Mouse (Mus musculus) activated CD4-positive, CD25-positive, alpha-beta regulatory T cell, adult 4 months (primary cell): ENCODE data around the gene Pcx. TPM values are rescaled to one million over a fixed set of nuclear protein-coding genes. Genes with fewer than 3 reads are reported as not detected.

Source experiments
- ATAC-seq: one replicate; pipeline ENCODE4 v1.8.0; 2017
- polyA plus RNA-seq, 2 experiments: library from polyadenylated mRNA; unstranded; fragments of 100-300 nt; shearing (Covaris generic); gene quantifications; one replicate each; pipeline ENCODE4 v1.2.1; 2017

Pcx gene
- polyA plus RNA-seq, 2 experiments from 2014 or later: 1.0 to 1.5 TPM

GRCm38 (mm10) chr19:4496535-4497262 lies 13.6 kb upstream of the Pcx start:
- no peak for ATAC-seq

DNA sequence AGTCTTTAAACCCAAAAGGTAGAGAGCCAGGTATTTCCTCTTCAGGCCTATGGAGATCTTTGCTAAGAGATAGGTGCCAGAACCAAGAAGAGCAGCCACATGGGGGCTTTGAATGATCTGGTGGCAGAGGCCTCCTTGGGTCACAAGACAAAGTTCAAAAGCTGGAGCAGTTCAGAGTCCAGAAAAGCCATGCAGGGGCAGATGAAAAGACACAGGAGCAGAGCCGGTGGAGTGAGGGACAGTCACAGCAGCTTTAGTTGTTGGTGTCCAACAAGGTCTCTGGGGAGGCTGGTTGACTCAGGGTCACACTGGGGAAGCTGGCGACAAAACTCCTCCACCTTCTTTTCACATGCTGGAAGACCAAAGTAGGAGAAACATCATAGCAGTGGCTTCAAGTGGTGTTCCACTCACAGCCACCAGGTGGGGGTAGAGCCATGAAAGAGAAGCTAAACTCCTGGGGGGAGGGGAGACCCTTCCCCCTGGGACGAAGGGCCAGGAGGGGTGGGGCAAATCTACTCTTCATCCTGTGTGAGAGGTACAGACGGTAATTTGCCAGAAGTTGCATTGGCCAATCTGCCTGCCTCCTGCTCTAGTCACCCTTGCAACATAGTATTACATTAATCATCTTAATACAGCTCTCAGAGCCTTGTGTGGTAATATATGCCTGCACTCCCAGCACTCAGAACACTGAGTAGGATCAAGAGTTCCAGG lies 12.9 kb upstream of the Pcx start:
- ATAC-seq: no peak

DNA sequence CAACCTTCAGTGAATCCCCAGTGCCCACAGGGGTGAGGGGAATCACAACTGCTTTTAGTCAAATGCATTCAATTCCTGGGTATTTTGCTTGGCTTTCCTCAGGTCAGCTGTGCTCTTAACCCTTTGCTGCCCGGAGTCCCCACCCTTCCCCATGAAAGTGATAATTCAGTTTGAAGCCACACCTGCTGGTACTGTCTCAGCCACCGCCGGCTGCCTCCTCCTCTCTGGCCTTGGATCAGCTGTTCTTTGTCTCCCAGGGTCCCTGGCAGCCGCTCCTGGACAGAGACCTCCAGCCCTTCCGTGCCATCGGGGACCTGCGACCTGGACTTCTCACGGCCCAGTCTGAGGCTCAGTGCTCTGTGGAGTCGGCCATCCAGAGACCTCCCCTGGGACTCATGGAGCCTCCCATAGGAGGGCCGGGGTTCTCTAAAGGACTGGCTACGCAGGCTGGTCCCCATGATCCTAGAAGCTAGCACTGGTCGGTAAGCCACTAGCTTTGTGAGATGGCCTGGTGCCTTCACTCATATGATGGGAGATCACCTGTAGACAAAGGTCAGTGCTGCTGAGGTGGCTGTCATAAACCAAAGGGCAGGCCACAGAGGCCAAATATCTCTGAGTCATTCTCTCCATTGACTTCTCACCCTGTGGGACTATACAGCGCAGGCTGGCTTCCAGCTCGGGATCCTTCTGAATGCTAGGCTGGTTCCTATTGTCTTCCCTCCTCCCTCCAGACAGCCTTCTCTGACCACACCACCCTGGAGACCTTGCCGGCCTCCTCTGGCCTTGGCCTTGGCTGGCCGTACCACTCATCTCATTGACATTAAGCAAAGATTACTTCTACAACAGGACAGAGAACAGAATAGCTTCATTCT lies 12.0 kb upstream of the Pcx start, which contains the start of gene 2010003K11Rik:
2010003K11Rik (minus strand) TSS at position 522 of the 872 bp plus-strand sequence.
- no peak for ATAC-seq

DNA sequence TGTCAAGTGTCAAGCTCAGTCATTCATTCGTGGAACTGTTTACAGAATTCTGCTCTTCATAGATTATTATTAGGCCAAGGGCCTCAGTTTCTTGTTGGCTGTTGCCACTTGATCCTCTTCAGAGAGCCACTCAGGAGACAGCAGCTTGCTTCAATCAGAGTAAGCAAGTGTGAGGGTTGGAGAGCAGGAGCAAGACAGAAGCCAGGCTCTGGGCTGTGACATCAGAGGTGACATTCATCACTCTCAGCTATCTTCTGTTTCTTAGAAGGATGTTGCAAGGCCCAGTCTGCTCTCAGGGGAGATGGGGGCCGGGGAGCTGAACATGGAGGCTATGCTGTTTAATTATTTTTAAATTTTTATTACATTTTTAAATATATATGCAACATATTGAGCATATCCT lies 7.6 kb upstream of the Pcx start:
- ATAC-seq: no peak

DNA sequence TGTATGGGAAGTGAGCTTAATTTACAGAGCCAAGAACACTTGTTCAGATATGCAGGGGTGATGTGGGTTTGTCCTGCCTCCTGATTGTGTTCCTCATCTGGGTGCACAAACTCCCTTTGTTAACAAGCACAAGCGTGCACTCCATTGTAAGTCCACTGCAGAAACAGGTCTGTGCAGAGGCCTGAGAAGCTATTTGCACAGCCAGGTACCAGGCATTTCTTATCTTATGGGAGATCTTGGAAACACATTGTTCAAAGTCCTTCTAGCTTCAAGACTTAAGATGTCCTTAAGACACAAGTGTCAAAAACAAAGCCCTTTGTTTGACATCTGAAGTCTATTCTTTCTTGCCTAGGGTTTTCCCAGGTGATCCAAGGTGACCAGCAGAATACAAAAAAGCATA lies 5.4 kb upstream of the Pcx start:
- no peak for ATAC-seq

DNA sequence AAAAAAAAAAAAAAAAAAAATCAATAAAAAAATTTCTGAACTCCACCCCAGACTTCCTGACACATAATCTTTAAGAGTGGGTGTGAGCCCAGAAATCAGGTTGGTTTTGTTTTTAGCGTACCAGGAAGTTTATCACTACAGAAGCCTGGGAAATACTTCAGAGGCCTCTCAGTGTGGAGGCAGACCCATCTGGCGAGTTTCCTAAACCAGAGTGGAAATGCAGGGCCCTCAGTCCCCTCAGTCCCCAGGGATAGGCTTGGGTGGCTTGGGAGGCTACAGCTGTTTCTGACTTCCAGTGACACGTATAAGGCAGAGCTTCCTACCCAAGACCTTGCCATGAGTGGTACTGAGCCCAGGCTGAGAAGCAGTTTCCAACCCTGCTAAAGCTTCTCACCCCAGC lies 2.5 kb upstream of the Pcx start:
- ATAC-seq: no peak

DNA sequence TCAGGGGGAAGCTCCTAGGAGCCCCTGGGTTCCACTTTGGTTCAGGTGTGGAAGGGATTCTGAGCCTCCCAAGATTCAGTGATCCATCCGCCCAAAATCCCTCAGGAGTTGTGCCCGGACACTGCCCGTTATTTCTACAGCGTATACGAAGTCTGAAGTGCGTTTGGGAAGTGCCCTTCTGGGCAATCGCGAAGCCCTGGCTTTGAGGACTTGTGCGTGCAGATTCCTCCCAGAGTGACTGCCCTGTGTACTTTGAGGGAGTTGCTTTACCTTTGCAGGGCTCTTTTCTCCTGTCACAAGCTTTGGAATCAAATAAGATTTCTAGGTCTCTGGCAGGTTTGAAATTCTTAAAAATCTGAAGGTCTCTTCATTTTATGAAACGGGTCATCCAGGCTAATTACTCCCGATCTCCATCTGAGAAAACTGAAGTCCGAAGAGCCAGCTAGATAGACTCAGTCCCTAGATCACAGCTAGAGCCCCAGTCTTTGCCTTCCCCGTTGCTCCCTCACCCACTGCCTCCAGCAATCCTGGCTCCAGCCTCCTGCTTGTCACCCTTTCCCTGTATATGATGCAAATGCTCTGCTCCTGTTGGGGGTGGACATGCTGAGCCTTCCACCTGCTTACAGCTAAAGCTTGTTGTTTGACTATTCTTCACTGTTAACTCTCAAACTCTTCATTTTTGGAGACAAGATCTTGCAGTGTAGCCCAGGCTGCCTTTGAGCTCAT lies 1.0 kb downstream of the Pcx start:
- ATAC-seq: no peak

DNA sequence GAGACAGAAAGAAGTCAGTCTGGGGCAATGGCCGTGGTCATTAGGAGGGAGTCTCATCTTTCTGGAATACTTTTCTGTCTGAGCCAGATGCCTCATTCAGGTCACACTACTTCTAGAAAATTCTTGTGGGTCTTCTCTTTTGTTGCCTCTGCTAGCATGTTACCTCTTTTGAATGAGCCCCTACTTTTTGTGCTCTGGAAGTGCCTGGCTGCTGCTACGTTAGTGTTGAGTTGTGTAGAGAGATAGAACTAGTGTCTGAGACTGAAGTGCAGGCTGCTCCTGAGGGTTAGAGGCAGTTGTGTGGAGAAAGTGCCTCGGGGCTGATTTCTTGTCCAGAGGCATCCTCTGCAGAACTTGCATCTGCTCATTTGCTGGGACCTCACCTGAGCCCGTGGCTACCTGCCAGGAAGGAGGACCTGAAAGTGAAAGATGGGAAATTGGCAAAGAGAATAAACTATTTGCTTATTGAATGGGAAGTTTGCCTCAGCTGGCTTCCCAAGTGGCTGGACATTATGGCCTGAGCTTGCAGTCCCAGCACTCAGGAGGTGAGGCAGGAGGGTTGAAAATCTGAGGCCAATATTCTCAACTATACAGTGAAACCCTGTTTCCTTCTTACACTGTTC lies 3.1 kb downstream of the Pcx start:
- ATAC-seq: no peak

DNA sequence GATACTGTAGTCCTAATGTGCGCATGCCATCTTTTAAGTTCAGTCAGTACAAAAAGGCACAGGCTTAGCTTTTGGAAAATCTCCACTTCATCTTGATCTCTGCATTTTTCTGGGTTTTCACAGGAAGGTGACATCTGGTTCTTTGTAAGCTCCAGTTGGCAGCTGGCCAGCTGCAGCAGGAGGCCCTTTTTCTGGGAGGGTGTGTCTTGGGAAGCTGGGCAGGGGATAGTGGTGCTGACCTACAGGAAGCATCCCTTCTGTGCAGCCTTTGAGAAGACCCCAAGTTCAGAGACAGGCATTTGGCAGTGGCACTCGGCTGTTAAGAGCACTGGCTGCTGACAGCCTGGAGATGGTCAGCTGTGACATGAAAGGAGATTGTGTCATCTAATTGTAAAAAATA lies 5.5 kb downstream of the Pcx start:
- no peak for ATAC-seq

GRCm38 (mm10) chr19:4516288-4516687 lies 6.0 kb downstream of the Pcx start:
- ATAC-seq: no peak

- no peak for ATAC-seq
Measured at GRCm38 (mm10) chr19:4517483-4517882, 7.2 kb downstream of the Pcx start.

GRCm38 (mm10) chr19:4521426-4522050 lies 11.3 kb downstream of the Pcx start:
- ATAC-seq: no peak

- ATAC-seq: no peak
Measured at GRCm38 (mm10) chr19:4534646-4535045, 24.4 kb downstream of the Pcx start.

- ATAC-seq: no peak
Measured at GRCm38 (mm10) chr19:4535922-4536321, 25.6 kb downstream of the Pcx start.

DNA sequence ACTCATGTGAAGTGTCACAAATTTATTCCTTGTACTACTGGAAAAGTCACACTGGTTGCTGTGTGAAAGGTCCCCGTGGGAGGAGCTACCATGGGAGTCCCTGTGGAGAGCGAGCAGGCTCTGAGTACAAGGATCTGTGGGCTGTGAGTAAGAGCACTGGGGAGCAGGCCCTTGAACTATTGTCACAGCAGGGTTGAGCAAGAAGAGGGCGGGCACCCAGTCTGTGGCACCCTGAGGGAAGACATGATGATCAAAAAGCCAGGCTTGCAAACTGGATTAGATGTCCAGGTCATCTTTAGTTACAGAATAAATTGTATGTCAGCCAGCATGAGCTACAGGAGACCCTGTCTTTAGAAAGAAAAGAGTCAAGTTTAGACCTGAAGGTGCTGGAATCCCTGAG lies 26.3 kb downstream of the Pcx start:
- ATAC-seq: no peak

DNA sequence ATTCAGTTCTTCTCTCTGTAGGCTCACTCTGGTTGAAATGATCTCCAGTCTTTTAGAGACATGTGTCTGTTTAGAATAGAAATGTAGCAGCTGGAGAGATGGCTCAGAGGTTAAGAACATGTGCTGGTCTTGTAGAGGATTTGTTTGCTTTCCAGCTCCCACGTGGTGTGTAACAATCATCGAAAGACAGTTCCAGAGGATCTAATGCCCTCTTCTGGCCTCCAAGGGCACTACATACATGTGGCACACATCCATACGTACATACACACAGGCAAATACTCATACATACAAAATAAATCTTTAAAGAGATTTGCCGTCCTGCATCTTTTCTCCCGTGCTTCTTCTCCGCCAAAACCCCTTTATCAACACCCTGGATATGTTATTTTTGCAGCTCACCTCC lies 30.0 kb downstream of the Pcx start:
- ATAC-seq: no peak

DNA sequence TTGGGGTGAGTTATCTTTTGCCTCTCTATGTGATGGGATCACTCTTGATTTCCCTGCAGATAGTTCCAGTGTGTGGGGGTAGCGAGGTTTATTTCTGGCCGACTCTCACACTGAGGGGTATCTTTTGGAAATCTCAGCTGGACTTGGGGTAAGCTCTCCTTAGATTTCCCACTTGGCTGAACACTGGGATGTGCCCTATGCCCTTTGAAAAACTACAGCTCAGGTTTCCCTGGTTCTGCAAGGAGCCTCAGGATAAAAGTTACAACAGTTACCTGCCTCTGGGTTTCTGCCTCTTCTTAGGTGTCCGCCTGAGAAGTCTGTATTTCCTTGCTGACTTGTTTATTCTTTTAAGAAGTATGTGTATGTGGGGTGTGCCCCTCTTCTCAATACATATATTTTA lies 30.7 kb downstream of the Pcx start:
- ATAC-seq: no peak

- no peak for ATAC-seq
Measured at GRCm38 (mm10) chr19:4542081-4542480, 31.8 kb downstream of the Pcx start.

DNA sequence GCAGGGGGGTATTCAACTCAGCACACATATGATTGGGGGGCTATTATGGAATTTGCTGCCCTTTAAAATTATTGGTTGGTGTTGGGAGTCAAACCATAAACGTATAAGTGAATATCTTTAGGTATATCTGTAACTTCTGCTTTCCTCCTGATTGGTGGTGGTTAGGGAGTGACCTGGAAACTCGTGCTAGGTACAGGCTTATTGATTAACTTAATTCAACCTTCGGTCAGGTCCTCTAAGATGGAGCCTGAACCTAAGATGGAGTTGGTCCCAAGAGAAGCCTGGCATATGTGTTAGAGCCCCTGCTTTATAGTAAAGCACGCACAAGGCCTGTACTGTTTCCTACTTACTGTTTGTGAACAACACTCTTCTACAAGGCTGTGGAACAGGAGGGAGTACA lies 34.8 kb downstream of the Pcx start:
- ATAC-seq: no peak

DNA sequence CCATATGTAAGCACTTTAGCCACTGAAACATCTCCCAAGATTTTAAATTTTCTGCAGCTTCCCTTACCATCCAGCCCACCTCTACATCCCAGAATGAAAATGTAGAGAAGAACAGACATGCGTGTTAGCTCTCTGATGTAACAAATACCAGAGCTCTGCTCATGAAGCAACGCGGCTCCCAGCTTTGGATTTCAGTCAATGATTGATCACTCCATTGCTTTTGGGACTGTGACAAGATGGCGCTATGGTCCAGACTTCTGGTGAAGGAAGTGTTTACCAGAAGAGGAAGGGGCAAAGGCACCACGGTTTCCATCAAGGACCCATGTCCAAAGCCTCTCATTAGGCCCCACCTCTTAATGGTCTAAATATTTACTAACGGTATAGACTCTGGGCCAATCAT lies 35.6 kb downstream of the Pcx start:
- no peak for ATAC-seq

DNA sequence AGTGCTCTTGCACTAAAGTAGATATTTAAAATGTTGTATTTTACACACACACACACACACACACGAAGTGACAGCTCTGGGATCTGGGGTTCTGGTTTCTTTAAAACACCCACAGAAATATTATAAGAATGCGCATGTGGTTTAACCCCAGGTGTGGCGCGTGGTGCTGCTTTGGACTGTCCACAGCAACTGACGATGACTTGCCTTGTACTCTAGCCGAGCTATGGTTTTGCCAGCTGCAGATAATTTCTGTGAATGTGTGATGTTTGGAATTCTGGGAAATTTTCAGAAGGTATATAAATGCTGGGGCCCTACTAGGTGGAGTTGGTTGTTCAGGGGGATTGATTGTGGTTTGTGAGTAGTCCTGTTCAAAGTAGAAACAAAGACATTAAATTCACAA lies 37.5 kb downstream of the Pcx start:
- no peak for ATAC-seq
